Mouse (Mus musculus): ENCODE results near the gene Tas2r134.

The Tas2r134 gene

GRCm38 (mm10) chr2:51652086-51652485 lies 24.8 kb downstream of the Tas2r134 start:
- no peak for DNase-seq (ENCODE audit: low spot score)

DNA sequence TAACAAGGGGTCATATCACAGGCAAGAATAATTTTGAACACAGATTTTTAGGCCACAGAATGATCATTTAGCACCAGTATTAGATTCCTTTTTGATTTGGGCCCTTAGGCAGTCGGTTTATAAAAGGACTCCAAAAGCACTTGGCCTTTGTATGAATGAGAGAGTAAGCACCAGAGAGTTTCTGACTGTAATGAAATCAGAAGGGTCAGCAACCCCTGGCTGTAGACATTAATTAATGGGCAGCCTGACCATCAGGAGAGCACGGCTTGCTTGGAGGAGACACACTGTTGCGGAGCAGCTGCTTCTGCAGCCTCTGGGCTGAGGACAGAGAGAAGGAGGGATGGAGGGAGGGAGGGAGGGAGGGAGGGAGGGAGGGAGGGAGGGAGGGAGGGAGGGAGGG lies 30.4 kb downstream of the Tas2r134 start:
- DNase-seq (ENCODE audit: low spot score): no peak

GRCm38 (mm10) chr2:51658288-51658687 lies 31.0 kb downstream of the Tas2r134 start:
- no peak for DNase-seq (ENCODE audit: low spot score)

DNA sequence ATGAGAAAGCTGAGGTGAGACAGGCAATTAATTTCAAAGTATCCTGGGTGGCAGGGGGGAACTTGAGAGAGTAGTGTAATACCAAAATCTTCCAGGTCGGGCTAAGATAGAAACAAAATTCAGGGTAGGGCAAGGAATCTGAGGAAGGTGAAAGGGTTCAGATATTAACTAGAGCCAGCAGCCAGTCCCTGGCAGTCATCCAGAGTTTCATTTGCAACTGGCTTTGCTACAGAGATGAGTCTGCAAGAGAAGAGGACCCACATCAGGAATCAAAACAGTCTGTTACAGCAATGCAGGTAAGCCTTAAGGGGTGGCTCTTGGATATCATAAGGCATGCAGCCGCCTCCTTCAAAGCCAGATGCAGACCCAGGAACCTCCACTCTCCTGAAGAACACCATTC lies 47.0 kb downstream of the Tas2r134 start:
- DNase-seq (ENCODE audit: low spot score): no peak
